Mouse (Mus musculus): ENCODE data around the gene Vcp. TPM values are rescaled to one million over a fixed set of nuclear protein-coding genes. Genes with fewer than 3 reads are reported as not detected.

Vcp gene
- polyA plus RNA-seq, 1 experiment from 2014 or later, result 356 TPM

DNA sequence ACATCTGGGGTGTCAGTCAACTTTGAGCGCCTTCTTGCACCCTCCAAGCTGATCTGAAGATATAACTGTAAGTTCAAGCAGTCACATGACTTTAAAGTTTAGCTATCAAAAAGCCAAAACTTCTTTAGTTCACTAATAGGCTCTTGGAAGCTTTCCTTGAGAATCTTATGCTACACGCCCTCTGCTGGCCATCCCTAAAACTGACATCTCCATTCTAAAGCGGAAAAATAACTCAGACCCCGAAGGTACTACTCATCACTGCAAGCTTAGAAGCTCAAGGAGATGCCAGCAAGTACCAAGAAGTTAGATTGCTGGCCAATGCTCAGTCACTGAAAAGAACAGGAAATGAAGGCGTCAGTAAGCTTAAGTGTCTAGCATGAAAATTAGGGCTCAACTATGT lies 54.4 kb downstream of the Vcp start:
- TF ChIP-seq CTCF (IDR thresholded peaks at IDR 0.05; ENCODE audit: low read depth), result peak; percentile 80
- DNase-seq (ENCODE audit: low spot score) (peak; percentile 81), ATAC-seq (replicated peaks; ENCODE audit: low FRiP score, low read depth) (no peak)
- no peak overlapping the region for H3K9ac ChIP-seq (ENCODE audit: low read depth, low read length)
- no peaks in the 10 kb centered on the region for H3K9me3 ChIP-seq (replicated peaks; ENCODE audit: low read length)
- H3K4me3 ChIP-seq (replicated peaks; ENCODE audit: low read depth, low read length), result no peak overlapping the region
- H3K4me2 ChIP-seq (ENCODE audit: low read length), result no peak overlapping the region
- H3K4me1 ChIP-seq (replicated peaks; ENCODE audit: insufficient read depth, low read length), result peaks cover 10% of the 10 kb centered on the region; the same call in 1 of the 2 replicates
- no peaks in the 10 kb centered on the region; the same call in 1 of the 2 replicates for H3K27me3 ChIP-seq (ENCODE audit: insufficient read depth, low read length)
- 8% methylated on average over 5 of the region's 5 CpGs for WGBS
- no peaks in the 10 kb centered on the region for H3K36me3 ChIP-seq (ENCODE audit: insufficient read depth, low read length)
- no peak overlapping the region for H3K27ac ChIP-seq

DNA sequence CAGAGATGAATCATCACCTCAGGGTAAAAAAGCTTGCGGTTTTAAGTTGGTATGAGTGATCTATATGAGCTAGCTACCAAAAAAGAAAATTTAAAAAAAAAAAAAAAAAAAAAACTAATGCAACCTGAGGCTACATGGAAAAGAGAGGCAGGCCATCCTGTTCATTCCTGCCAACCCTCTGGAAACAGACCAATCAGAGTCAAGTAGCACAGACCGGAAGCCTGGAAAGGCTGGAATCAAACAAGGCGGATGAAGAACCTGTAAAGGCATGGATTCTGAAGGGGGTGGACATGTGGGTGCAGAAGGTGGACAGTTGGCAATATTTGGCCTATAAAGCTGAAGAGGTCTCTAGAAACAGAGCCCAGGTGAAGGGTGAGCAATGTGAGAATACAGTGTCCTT lies 54.9 kb downstream of the Vcp start:
- Histone ChIP-seq H3K4me1 (replicated peaks; ENCODE audit: insufficient read depth, low read length) (peaks cover 7% of the 10 kb centered on the region; the same call in 1 of the 2 replicates), H3K4me2 (ENCODE audit: low read length) (no peak overlapping the region), H3K4me3 (replicated peaks; ENCODE audit: low read depth, low read length) (no peak overlapping the region), H3K27me3 (ENCODE audit: insufficient read depth, low read length) (no peaks in the 10 kb centered on the region; the same call in 1 of the 2 replicates), H3K9ac (ENCODE audit: low read depth, low read length) (no peak overlapping the region), H3K36me3 (ENCODE audit: insufficient read depth, low read length) (no peaks in the 10 kb centered on the region), H3K27ac (no peak overlapping the region), H3K9me3 (replicated peaks; ENCODE audit: low read length) (no peaks in the 10 kb centered on the region)
- DNase-seq (ENCODE audit: low spot score) (no peak), ATAC-seq (replicated peaks; ENCODE audit: low FRiP score, low read depth) (no peak)
- TF ChIP-seq CTCF (IDR thresholded peaks at IDR 0.05; ENCODE audit: low read depth), result no peak
- WGBS, result 87% methylated on average over 3 of the region's 3 CpGs

DNA sequence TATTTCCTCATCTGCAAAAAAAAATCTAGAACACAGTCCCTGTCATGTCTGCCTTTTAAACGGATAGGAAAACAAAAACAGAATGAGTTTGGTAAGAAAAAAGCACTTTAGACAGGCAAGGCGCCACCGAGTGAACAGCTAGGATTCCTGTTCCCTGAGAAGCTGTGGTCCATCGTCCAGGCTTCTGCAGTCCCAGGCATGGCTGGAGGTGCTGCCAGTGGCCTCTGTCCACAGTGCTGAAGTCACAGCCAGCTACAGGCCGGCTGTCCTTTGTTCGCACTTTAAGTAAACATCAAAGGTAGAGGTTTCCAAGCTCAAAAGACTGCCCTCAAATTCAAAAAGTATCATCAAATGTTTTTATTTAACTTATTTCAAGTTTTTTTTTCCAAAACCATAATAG lies 55.3 kb downstream of the Vcp start:
- Histone ChIP-seq H3K4me3 (replicated peaks; ENCODE audit: low read depth, low read length) (no peak overlapping the region), H3K27ac (no peak overlapping the region), H3K36me3 (ENCODE audit: insufficient read depth, low read length) (no peaks in the 10 kb centered on the region), H3K9ac (ENCODE audit: low read depth, low read length) (no peak overlapping the region), H3K27me3 (ENCODE audit: insufficient read depth, low read length) (no peaks in the 10 kb centered on the region; the same call in 1 of the 2 replicates), H3K9me3 (replicated peaks; ENCODE audit: low read length) (no peaks in the 10 kb centered on the region), H3K4me1 (replicated peaks; ENCODE audit: insufficient read depth, low read length) (peaks cover 4% of the 10 kb centered on the region; the same call in 1 of the 2 replicates), H3K4me2 (ENCODE audit: low read length) (no peak overlapping the region)
- 5% methylated on average over 6 of the region's 6 CpGs for WGBS
- peak; percentile 81 for DNase-seq (ENCODE audit: low spot score)
- no peak for ATAC-seq (replicated peaks; ENCODE audit: low FRiP score, low read depth)
- TF ChIP-seq CTCF (IDR thresholded peaks at IDR 0.05; ENCODE audit: low read depth), result no peak

DNA sequence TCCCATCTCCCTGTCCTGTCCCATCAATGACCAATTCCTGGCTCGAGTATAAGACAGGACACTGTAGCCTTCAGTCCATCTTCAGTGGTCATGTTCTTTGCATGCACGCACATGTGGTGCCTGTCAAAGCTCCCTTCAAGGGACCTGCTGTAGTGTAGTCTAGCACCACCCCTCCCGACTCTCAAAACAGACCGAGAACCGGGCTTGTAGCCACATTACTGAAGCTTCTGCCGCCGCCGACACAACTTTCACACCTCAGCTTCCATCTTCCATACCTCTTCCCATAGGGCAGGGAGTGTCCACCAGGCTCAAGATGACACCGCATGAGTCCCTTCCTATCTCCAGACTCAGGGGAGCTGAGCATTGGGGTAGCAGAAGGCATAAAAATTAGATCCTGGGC lies 56.1 kb downstream of the Vcp start:
- no peak for TF ChIP-seq CTCF (IDR thresholded peaks at IDR 0.05; ENCODE audit: low read depth)
- ATAC-seq (replicated peaks; ENCODE audit: low FRiP score, low read depth) (no peak), DNase-seq (ENCODE audit: low spot score) (no peak)
- Histone ChIP-seq H3K9me3 (replicated peaks; ENCODE audit: low read length) (no peaks in the 10 kb centered on the region), H3K9ac (ENCODE audit: low read depth, low read length) (no peak overlapping the region), H3K4me1 (replicated peaks; ENCODE audit: insufficient read depth, low read length) (peaks cover 3% of the 10 kb centered on the region; the same call in 1 of the 2 replicates), H3K27me3 (ENCODE audit: insufficient read depth, low read length) (no peaks in the 10 kb centered on the region; the same call in 1 of the 2 replicates), H3K4me3 (replicated peaks; ENCODE audit: low read depth, low read length) (no peak overlapping the region), H3K36me3 (ENCODE audit: insufficient read depth, low read length) (no peaks in the 10 kb centered on the region), H3K27ac (no peak overlapping the region), H3K4me2 (ENCODE audit: low read length) (no peak overlapping the region)
- 89% methylated on average over 9 of the region's 9 CpGs for WGBS

DNA sequence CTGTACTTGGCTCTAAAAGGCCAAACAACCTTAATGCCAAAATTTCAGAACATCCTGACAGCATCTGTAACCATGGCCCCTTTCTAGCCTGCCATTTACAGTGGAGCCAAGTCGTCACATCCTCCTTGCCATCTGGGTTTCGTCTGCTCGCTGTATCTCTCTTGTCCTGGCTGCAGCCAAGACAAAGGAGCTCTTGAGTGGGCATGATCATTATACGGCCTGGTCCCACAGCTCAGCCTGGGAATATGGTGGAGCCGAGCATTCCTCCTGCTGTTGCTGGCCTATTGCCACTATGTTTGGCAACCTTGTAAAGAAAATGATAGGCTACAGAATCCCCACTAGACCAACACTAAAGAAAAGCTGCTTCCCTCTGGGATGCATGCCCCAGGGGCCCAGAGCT lies 57.0 kb downstream of the Vcp start:
- Histone ChIP-seq H3K27ac (no peak overlapping the region), H3K4me1 (replicated peaks; ENCODE audit: insufficient read depth, low read length) (no peaks in the 10 kb centered on the region), H3K4me2 (ENCODE audit: low read length) (no peak overlapping the region), H3K27me3 (ENCODE audit: insufficient read depth, low read length) (no peaks in the 10 kb centered on the region; the same call in 1 of the 2 replicates), H3K36me3 (ENCODE audit: insufficient read depth, low read length) (no peaks in the 10 kb centered on the region), H3K9ac (ENCODE audit: low read depth, low read length) (no peak overlapping the region), H3K9me3 (replicated peaks; ENCODE audit: low read length) (no peaks in the 10 kb centered on the region), H3K4me3 (replicated peaks; ENCODE audit: low read depth, low read length) (no peak overlapping the region)
- TF ChIP-seq CTCF (IDR thresholded peaks at IDR 0.05; ENCODE audit: low read depth), result no peak
- ATAC-seq (replicated peaks; ENCODE audit: low FRiP score, low read depth) (no peak), DNase-seq (ENCODE audit: low spot score) (no peak)
- WGBS, result 77% methylated on average over 5 of the region's 5 CpGs

DNA sequence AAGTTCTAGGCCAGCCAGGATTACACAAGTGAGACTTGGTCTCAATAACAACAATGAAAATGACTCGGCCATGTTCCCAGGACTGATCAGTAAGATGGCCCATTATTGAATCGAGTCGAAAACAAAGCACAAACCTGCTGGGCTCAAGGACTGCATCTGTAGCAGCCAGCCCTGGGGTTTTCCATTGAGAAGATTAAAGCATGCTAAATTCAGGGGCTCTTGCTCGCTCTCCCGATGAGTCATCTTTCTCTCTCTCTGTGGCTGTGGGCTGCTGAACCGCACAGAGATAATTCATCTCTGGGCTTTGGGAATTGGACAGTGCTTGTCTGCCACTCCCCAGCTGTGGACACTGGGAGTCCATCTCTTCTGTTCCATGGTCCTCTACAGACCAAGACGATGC lies 58.9 kb downstream of the Vcp start:
- 83% methylated on average over 7 of the region's 7 CpGs for WGBS
- no peak for TF ChIP-seq CTCF (IDR thresholded peaks at IDR 0.05; ENCODE audit: low read depth)
- H3K9ac ChIP-seq (ENCODE audit: low read depth, low read length), result no peak overlapping the region

DNA sequence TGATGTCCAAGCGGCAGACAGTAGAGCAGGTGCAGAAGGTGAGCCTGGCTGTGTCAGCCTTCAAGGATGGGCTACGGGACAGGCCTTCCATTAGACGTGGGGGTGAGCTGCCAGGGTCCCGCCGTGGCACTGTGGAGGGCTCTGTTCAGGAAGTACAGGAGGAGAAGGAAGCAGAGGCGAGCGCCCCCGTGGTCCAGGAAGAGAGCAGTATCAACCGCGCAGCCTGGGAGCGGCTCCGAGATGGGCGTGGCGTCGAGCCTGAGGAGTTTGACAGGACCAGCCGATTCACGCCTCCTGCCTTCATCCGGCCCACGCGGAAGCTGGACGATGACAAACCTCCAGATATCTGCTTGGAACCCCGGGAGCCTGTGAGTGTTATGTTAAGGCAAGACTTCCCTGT lies 66.7 kb downstream of the Vcp start:
- H3K9ac ChIP-seq (ENCODE audit: low read depth, low read length), result no peak overlapping the region
- no peaks in the 10 kb centered on the region for H3K36me3 ChIP-seq (ENCODE audit: insufficient read depth, low read length)
- TF ChIP-seq CTCF (IDR thresholded peaks at IDR 0.05; ENCODE audit: low read depth), result peak; percentile 38; the same call in 1 of the 2 replicates
- H3K4me1 ChIP-seq (replicated peaks; ENCODE audit: insufficient read depth, low read length), result no peaks in the 10 kb centered on the region
- DNase-seq (ENCODE audit: low spot score) (peak; percentile 71), ATAC-seq (replicated peaks; ENCODE audit: low FRiP score, low read depth) (0 out of 2 replicates have a peak, but pooled peaks have one; percentile 33)
- WGBS, result 6% methylated on average over 22 of the region's 22 CpGs
- H3K4me3 ChIP-seq (replicated peaks; ENCODE audit: low read depth, low read length), result no peak overlapping the region
- H3K27me3 ChIP-seq (ENCODE audit: insufficient read depth, low read length), result no peaks in the 10 kb centered on the region
- H3K4me2 ChIP-seq (ENCODE audit: low read length), result peak overlapping the region; percentile 42
- H3K9me3 ChIP-seq (replicated peaks; ENCODE audit: low read length), result no peaks in the 10 kb centered on the region
- H3K27ac ChIP-seq, result no peak overlapping the region

More for the DNA sequence above, 58.9 kb downstream of the Vcp start:
- Histone ChIP-seq H3K4me3 (replicated peaks; ENCODE audit: low read depth, low read length) (no peak overlapping the region), H3K27ac (no peak overlapping the region), H3K4me2 (ENCODE audit: low read length) (no peak overlapping the region), H3K9me3 (replicated peaks; ENCODE audit: low read length) (no peaks in the 10 kb centered on the region), H3K4me1 (replicated peaks; ENCODE audit: insufficient read depth, low read length) (no peaks in the 10 kb centered on the region), H3K27me3 (ENCODE audit: insufficient read depth, low read length) (no peaks in the 10 kb centered on the region), H3K36me3 (ENCODE audit: insufficient read depth, low read length) (no peaks in the 10 kb centered on the region)
- ATAC-seq (replicated peaks; ENCODE audit: low FRiP score, low read depth), result no peak
- no peak for DNase-seq (ENCODE audit: low spot score)
